Mouse (Mus musculus) 3T3-L1 (cell line): Measurements from ENCODE around the gene Prrg3.
"Not testable (repeated sequence)": the region's sequence is repeated elsewhere in the genome, so short reads cannot be mapped to it uniquely, and the experiment has no call there.

Experiments
- DNase-seq: peaks from one replicate; pipeline ENCODE4 v3.0.0-alpha.2; 2015; ENCODE audit warnings: low read depth, low spot score

The Prrg3 gene

DNA sequence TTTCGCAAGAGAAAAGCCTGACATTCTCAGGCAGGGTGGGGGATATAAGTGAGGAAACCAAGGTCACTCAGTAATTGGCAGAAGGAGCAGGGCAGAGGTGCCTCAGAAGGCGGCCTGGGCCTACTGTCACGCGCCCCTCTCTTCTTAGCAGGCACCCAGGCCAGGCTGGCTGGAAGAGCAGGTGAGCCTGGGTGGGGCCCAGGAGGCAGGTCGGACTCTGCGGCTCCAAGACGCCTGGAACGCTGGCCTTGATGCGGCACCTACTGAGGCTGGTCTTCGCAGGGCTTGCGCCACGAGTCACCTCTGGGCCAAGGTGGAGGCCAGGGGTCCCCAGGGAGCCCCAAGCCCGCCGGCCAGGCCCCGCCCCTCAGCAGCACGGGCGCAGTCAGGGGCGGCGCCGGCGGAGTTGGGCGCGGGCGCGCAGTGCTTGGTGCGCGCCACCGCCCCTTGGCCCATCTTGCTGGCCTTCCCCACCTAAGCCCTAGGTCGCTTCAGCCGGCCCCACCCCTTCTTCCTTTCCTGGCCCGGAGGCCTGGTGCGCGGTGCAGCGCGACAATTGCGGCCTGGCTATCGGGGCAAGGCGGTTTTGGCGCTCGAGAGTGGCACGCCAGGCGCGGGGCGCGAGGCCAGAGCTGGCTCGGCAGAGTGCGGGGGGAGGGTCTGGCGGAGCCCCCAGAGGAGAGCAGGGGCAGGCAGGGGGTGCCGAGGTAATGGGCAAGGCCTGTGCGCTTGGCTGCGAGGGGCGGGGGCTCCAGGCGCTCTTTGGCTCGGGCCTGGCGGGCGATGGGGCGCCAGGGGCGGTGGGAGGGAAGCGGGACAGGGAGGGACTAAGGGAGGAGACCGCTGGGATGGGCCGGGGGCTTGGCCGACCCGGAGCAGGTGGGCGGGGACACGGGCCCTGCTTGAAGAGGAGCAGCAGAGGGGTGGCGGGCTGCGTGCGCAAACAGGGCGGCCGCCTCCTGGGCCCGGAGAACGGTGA lies at the start of gene Prrg3:
TSS of gene Prrg3 (plus strand) at position 552 of the 979 bp plus-strand sequence.
- DNase-seq: no peak

- DNase-seq: peak; percentile 86
These were observed 15.8 kb upstream of the Prrg3 start for GRCm38 (mm10) chrX:71946631-71947030.

DNA sequence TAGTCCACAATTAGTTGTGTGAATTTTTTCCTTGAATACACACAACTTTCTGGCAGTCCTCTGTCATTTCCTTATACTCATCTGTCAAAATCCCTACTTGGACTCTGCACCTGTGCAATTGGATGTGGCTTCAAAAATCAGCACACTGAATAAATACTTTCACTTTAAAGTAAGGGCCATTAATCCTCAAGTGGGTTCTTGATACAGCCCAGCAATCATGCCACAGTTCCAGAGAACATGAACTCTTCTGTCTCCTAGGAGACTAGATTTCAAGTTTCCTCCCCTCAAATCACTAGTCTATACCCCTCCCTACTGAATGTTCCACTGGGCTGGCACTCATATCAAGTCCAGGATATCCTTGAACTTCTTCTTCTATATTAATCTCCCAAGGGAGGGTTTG lies 4.1 kb upstream of the Prrg3 start:
- DNase-seq: no peak

GRCm38 (mm10) chrX:71963275-71963912 lies 970 bp downstream of the Prrg3 start:
- DNase-seq: no peak

- DNase-seq: no peak
These were observed 5.8 kb downstream of the Prrg3 start for GRCm38 (mm10) chrX:71968216-71968615.

DNA sequence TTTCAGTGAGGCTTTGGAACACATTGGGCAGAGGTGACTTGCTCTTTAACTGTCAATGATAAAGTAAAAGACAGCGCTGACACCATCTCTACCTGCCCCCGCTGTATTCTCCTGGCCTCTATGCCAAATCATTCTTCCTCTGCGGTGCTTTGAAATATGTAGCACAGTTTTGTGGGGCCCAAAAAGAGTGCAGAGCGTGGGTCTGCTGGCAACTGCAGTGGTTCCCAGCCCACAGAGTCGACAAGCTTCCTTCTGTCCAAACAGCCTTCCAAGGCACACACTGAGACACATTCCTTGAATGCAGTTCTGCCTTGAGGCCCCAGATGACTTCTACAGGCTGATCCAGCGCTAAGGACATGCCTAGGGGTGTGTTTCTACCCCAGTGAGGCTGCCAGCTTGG lies 6.4 kb downstream of the Prrg3 start:
- no peak for DNase-seq

- no peak for DNase-seq
These were observed 8.9 kb downstream of the Prrg3 start for GRCm38 (mm10) chrX:71971325-71971724.

DNA sequence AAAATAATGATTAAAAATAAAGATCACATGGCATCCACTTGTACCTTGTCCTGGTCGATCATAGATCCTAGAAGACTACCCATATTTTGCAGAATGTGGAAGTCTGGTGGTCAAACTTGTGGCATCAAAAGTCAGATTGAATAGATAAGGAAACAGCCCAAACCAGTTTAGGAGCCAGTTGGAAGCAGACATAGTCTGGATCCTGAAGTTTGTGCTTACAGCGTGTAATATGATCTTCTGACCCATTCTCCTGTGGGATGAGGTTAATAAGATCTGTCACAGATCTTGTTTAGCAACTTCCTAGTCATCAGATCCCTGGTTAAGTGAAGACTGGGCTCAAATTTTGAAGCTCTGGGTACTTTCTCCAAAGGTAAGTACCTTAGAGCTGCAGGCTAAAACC lies 10.3 kb downstream of the Prrg3 start, which contains the start of gene Fate1:
TSS of gene Fate1 (plus strand) at position 301 of the 400 bp plus-strand sequence.
- DNase-seq: no peak

GRCm38 (mm10) chrX:71977681-71978080 lies 15.3 kb downstream of the Prrg3 start:
- DNase-seq: not testable (repeated sequence)

DNA sequence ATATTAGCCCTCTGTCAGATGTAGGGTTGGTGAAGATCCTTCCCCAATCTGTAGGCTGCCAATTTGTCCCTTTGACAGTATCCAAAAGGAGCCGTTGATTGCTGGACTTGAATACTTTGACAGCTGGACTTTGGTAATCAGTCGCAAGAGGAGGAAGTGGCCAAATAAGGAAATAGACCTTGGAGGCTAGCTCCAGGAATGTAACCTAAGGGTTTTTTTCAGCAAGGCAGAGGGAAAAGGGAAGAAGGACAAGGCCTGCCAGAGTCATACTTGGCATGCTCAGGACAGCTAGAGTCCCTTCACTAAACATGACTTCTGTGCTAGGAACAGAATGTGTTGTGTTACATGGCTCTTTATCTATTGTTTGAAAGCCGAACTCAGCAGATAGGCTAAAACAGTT lies 18.0 kb downstream of the Prrg3 start:
- DNase-seq: no peak

DNA sequence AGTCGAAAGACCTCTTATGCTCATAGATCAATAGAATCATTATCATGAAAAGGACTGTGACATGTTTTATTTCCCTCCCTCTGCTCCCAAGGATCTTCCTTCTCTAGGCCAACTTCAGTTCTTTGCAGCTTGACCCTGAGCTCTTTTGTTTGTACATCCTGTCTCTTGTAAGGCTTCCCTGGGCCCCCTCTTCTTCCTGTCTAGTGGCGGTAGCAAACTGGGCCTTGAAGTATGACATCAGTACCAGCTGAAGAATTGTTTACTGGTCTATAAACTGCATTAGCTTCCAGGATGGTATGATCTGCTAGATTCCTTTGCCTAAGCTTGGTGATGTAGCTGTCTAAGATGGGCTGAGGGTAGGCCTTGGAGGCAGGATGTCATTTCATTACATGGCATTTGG lies 18.9 kb downstream of the Prrg3 start:
- no peak for DNase-seq

DNA sequence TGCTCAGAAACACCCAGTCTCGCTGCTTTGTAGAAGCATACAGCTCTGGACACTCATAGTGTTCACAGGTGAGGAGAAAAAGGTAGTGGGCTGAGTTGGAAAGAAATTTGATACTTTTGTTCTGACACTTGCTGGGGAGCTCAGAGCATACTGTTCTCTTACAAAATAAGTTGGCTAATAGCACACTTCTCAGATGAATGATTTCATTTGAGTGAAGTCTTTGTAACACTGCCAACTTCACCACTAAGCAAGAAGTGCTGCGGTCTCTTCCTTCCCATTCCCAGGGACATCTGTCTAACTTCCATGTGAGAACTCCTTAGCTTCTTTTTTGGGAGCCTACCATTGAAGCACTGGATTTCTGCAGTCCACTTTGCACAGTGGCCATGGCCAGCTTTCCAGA lies 20.8 kb downstream of the Prrg3 start:
- no peak for DNase-seq

- peak; percentile 51 for DNase-seq
These were observed 21.4 kb downstream of the Prrg3 start for GRCm38 (mm10) chrX:71983775-71984174.

GRCm38 (mm10) chrX:71991549-71991948 lies 29.1 kb downstream of the Prrg3 start, which contains the start of gene Cnga2:
TSS of gene Cnga2 (plus strand) at chrX:71991849.
- no peak for DNase-seq

DNA sequence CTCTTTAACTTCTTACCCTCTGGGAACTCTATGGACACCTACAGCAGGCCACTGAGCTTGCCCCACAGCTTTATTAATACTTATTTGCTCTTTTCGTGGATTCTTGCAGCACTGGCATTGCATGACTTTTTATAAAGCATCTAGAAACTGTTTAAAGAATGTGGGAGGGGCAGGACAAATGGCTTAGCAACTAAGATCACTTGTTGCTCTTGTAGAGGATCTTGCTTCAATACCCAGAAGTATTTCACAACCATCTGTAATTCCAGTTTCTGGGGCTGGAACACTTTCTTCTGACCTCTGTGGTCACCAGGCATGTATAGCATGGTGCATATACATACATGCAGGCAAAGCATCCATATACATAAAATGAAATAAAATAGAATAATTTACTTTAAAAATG lies 33.5 kb downstream of the Prrg3 start:
- no peak for DNase-seq

GRCm38 (mm10) chrX:72009930-72010329 lies 47.5 kb downstream of the Prrg3 start:
- no peak for DNase-seq

- DNase-seq: no peak
These were observed 49.8 kb downstream of the Prrg3 start for GRCm38 (mm10) chrX:72012236-72012635.

DNA sequence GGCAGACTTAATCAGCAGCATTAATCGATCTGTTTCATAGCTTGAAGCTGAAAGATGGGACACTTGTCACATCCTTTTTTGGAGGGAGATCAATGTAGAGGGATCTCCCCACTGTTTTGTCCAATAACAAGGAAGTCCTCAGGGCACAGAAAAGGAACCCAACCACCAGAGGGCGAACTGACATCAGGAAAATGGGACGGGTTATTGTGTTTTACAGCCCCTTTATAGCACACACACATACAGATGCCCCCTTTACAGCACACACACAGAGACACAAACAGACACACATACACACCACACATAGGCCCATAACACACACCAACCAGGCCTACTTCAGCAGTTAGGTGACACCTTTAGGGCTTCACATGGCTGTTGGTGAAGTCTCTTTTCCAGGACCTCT lies 50.4 kb downstream of the Prrg3 start:
- peak; percentile 67 for DNase-seq

GRCm38 (mm10) chrX:72022241-72022640 lies 59.8 kb downstream of the Prrg3 start:
- DNase-seq: no peak
